13 mouse cellular contexts compared by ENCODE assay signal in the genomic region with DNA sequence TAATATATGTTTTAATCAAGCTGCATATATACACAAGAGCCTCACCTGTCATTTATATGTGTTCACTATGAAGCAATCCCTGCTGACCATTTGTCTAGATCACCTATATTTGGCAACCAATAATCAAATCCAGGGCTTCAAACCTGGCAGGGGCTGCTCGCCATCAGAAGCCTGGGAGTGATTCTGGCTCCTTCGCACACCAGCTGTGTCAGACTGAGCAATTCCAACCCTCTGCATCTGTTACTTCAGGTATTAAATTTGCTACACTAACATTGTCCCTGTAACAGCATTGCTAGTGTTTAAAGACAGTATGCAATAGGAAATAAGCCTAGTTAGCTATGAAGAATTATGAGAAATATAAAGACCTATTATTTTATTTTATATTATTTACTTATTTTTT.
"Had no signal": no experiment of that assay in that cellular context is flagged by ENCODE, and none has a peak within 500 bp of the region (broad histone marks: within the 10 kb centered on the region; RNA-seq: fewer than 3 reads in every experiment).

No protein-coding gene starts in this region.

- H3K4me1 ChIP-seq: limb, embryonic 13.5 days; midbrain, embryonic 13.5 days; neural tube, embryonic 15.5 days had no signal

- H3K4me3 ChIP-seq: limb, embryonic 13.5 days; midbrain, embryonic 13.5 days; myocyte; neural tube, embryonic 15.5 days had no signal

- H3K27ac ChIP-seq: limb, embryonic 13.5 days; liver, embryonic 14.5 days; midbrain, embryonic 13.5 days; neural tube, embryonic 15.5 days had no signal

- H3K9ac ChIP-seq: limb, embryonic 13.5 days; liver, embryonic 14.5 days; midbrain, embryonic 13.5 days; neural tube, embryonic 15.5 days had no signal

- H3K9me3 ChIP-seq: limb, embryonic 13.5 days; midbrain, embryonic 13.5 days; neural tube, embryonic 15.5 days had no signal

- H3K4me2 ChIP-seq: limb, embryonic 13.5 days; midbrain, embryonic 13.5 days; neural tube, embryonic 15.5 days had no signal

- ATAC-seq: midbrain, embryonic 13.5 days had no signal

- H3K27me3 ChIP-seq: limb, embryonic 13.5 days; midbrain, embryonic 13.5 days; neural tube, embryonic 15.5 days had no signal

- H3K36me3 ChIP-seq: limb, embryonic 13.5 days; midbrain, embryonic 13.5 days; neural tube, embryonic 15.5 days had no signal

- DNase-seq: kidney, postnatal 25 days; layer of hippocampus, postnatal 36 days; lung, adult 18-20 months; right cerebral cortex, adult 18-20 months; right cerebral cortex, postnatal 4 days; spleen, adult 18-20 months; thymus, adult 18-20 months; thymus, postnatal 14 days had no signal
